Mouse (Mus musculus): ENCODE measurements at regions not wholly inside any gene's neighbourhood (a gene's known extent, or its start where the extent isn't known, plus 50 kb on each side); places are given as distances from the start of the nearest gene placed in this dataset.

- ATAC-seq (ENCODE audit: low FRiP score): no peak
- H3K9me3 ChIP-seq (ENCODE audit: low read length): no peaks in the 10 kb centered on the region
Measured at GRCm38 (mm10) chr16:15259474-15259873, 57.8 kb upstream of the Gm21897 start.

GRCm38 (mm10) chr16:15260069-15260468 is 57.2 kb upstream of the Gm21897 start:
- Histone ChIP-seq H3K27me3 (ENCODE audit: insufficient read depth, low read length) (no peaks in the 10 kb centered on the region), H3K36me3 (ENCODE audit: insufficient read depth, low read length) (no peaks in the 10 kb centered on the region), H3K4me2 (ENCODE audit: low read depth, low read length, poor library complexity, severe bottlenecking) (no peak overlapping the region), H3K9ac (replicated peaks; ENCODE audit: low read length, poor library complexity, severe bottlenecking) (no peak overlapping the region), H3K9me3 (ENCODE audit: low read length) (no peaks in the 10 kb centered on the region), H3K27ac (ENCODE audit: low read depth, low read length) (no peak overlapping the region), H3K4me3 (ENCODE audit: low read depth, low read length) (no peak overlapping the region), H3K4me1 (ENCODE audit: insufficient read depth, low read length) (no peaks in the 10 kb centered on the region)
- WGBS: 73% methylated on average over 4 of the region's 4 CpGs
- no peak for DNase-seq (ENCODE audit: low spot score)
- ATAC-seq (ENCODE audit: low FRiP score): no peak
- TF ChIP-seq CTCF (IDR thresholded peaks at IDR 0.05): no peak

More at GRCm38 (mm10) chr16:15259474-15259873, 57.8 kb upstream of the Gm21897 start:
- H3K4me2 ChIP-seq (ENCODE audit: low read depth, low read length, poor library complexity, severe bottlenecking): no peak overlapping the region
- H3K27ac ChIP-seq (ENCODE audit: low read depth, low read length): no peak overlapping the region
- WGBS: 66% methylated on average over 6 of the region's 6 CpGs
- H3K4me3 ChIP-seq (ENCODE audit: low read depth, low read length): no peak overlapping the region
- no peaks in the 10 kb centered on the region for H3K36me3 ChIP-seq (ENCODE audit: insufficient read depth, low read length)
- H3K27me3 ChIP-seq (ENCODE audit: insufficient read depth, low read length): no peaks in the 10 kb centered on the region
- H3K4me1 ChIP-seq (ENCODE audit: insufficient read depth, low read length): no peaks in the 10 kb centered on the region
- DNase-seq (ENCODE audit: low spot score): no peak
- no peak overlapping the region for H3K9ac ChIP-seq (replicated peaks; ENCODE audit: low read length, poor library complexity, severe bottlenecking)
- no peak for TF ChIP-seq CTCF (IDR thresholded peaks at IDR 0.05)
